Mouse (Mus musculus) ES-E14 (cell line): ENCODE data around the gene Zscan26. TPM values are rescaled to one million over a fixed set of nuclear protein-coding genes. Genes with fewer than 3 reads are reported as not detected.
A peak's percentile ranks its signal among the peaks of the same experiment; 100 is the strongest.
"Not testable (repeated sequence)": the region's sequence is repeated elsewhere in the genome, so short reads cannot be mapped to it uniquely, and the experiment has no call there.

Experiments
- DNase-seq: peaks from one replicate; pipeline ENCODE4 v3.0.0-alpha.2; 2013; ENCODE audit warnings: low read depth, low spot score
- H3K27ac ChIP-seq: 2 replicates; pipeline ENCODE4 v1.5.1; 2012; ENCODE audit warnings: low read depth, mild to moderate bottlenecking, low read length, moderate library complexity, mixed read lengths; ENCODE audit not compliant: poor library complexity, insufficient read depth, severe bottlenecking
- H3K36me3 ChIP-seq: 2 replicates; pipeline ENCODE4 v1.6.1; 2012; ENCODE audit warnings: mild to moderate bottlenecking, low read length, moderate library complexity, mixed read lengths; ENCODE audit not compliant: control insufficient read depth, poor library complexity, insufficient read depth, severe bottlenecking
- H3K4me1 ChIP-seq, 2 experiments: fragments of 150-350 bp in 1 of 2; sonication (generic) in 1 of 2; 2 replicates each; pipeline ENCODE4 v1.6.1; 2012; ENCODE audit warnings: low read length in 2 of 2, mild to moderate bottlenecking in 1 of 2, mixed read lengths in 1 of 2; ENCODE audit not compliant: control insufficient read depth in 2 of 2, insufficient read depth in 2 of 2, poor library complexity in 1 of 2
- H3K4me3 ChIP-seq, 2 experiments: fragments of 150-350 bp in 1 of 2; sonication (generic) in 1 of 2; 2 replicates each; pipeline ENCODE4 v1.5.1; 2012; ENCODE audit warnings: low read length in 2 of 2, low read depth in 1 of 2, mild to moderate bottlenecking in 1 of 2, mixed read lengths in 1 of 2; ENCODE audit not compliant: insufficient read depth in 1 of 2, poor library complexity in 1 of 2, severe bottlenecking in 1 of 2
- H3K9ac ChIP-seq: 2 replicates; pipeline ENCODE4 v1.6.1; 2012; ENCODE audit warnings: low read depth, mild to moderate bottlenecking, low read length, mixed read lengths; ENCODE audit not compliant: poor library complexity, insufficient read depth, severe bottlenecking
- H3K9me3 ChIP-seq: fragments of 150-350 bp; sonication (generic); 2 replicates; pipeline ENCODE4 v1.6.1; 2012; ENCODE audit warnings: low read depth, mild to moderate bottlenecking, low read length; ENCODE audit not compliant: control insufficient read depth, insufficient read depth
- CHD2 ChIP-seq: IDR thresholded peaks from 2 replicates; pipeline ENCODE4 v1.6.1; 2014; ENCODE audit warnings: mild to moderate bottlenecking, low read depth, low read length, inconsistent platforms
- HCFC1 ChIP-seq: IDR thresholded peaks from 2 replicates; pipeline ENCODE4 v1.6.1; 2012; ENCODE audit warnings: low read length, inconsistent platforms, borderline replicate concordance; ENCODE audit not compliant: insufficient read depth
- MAFK ChIP-seq: IDR thresholded peaks from 2 replicates; pipeline ENCODE4 v1.6.1; 2014; ENCODE audit warnings: mild to moderate bottlenecking, low read depth, low read length, inconsistent platforms; ENCODE audit not compliant: insufficient read depth
- ZC3H11A ChIP-seq: IDR thresholded peaks from 2 replicates; pipeline ENCODE4 v1.6.1; 2012; ENCODE audit warnings: low read depth, mild to moderate bottlenecking, inconsistent platforms, low read length, borderline replicate concordance
- ZNF384 ChIP-seq: IDR thresholded peaks from 2 replicates; pipeline ENCODE4 v1.6.1; 2012; ENCODE audit warnings: low read depth, low read length, inconsistent platforms
- in situ Hi-C, 2 experiments: fragments of 600-800 bp; cut with MboI; formaldehyde crosslinking; loops; one replicate each; pipeline ENCODE4 v1.15.1; 2025; ENCODE audit warnings: low sequenced_read_pairs in 2 of 2, inconsistent platforms in 1 of 2; ENCODE audit not compliant: unreplicated experiment in 2 of 2
- total RNA-seq: library from RNA; depleted of rRNA; stranded (reverse); fragments of 300-350 nt; gene quantifications from 2 replicates; pipeline ENCODE4 v1.2.3, GENCODE M21; 2012

Gene Zscan26
- total RNA-seq, 1 experiment = 22.9 TPM

DNA sequence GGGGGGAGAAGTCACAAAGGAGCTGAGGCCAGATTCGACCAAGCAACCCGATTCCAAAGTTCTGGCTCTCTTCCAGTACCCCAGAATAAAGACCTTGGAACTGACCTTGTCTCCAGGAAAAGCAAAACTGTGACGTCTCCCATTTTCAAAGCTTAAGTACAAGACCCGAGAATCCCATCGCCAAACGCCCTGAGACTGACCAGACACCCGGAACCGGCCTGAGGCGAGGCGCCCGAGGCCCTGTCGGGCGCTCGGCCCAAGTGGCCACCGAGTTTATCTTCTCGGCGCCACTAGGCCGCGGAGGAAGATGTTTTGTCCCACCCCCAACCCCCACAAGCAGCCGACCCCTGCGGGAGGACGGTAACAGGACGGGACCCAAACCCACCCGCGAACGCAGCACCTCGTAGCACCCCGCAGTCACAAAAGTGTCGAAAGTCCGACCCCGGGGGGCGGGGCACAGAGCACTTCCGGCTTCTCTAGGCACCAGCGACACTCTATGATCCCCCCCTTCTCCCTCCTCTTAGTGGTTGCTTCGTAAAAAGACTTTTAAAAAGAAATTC lies 51.2 kb downstream of the Zscan26 start, which contains the start of gene Zkscan3:
Zkscan3 (minus strand) TSS at position 469 of the 560 bp plus-strand sequence.
- peak; percentile 56 for DNase-seq
- Histone ChIP-seq H3K4me3 (peak within 1 kb of the TSS; percentile 84 to 96), H3K9ac (peak within 1 kb of the TSS; percentile 93), H3K4me1 (no peaks in the 10 kb centered on the region; a peak in 1 of 4 replicates), H3K36me3 (no peaks in the 10 kb centered on the region), H3K27ac (no peak within 1 kb of the TSS), H3K9me3 (no peaks in the 10 kb centered on the region)
- in situ Hi-C loops = no loop called here
- TF ChIP-seq CHD2 = no peak
- TF ChIP-seq ZNF384 = no peak
- no peak for TF ChIP-seq ZC3H11A
- TF ChIP-seq HCFC1 = peak; percentile 60; the same call in 1 of the 2 replicates
- TF ChIP-seq MAFK = no peak

DNA sequence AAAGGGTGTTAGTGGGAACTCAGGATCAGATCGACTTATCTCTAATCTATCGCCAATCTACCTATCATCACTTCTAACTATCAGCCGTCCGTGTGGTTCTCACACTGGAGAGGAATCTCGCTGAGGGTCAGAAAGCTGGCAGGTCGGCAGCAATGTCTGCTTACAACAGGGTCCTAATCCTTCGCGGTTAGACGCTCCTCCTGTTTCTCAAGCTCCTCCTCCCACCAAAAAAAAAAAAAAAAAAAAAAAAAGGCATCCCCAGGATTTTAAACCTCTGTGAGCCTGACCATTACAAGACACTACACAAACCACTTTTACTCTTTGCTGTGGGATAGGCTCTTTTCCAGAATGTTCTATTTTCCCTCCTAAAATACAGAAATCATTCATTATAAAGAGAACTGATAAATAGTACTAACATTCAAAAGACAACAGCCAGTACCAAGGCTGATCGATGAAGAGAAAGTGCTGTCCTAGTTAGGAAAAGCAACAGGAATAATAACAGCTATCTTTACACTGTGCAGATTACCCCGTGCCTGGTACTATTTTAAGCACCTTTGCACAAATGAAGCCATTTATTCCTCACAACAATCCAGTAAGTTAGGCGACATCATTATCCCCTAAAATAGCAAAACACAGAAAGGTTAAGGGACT lies 51.8 kb downstream of the Zscan26 start:
- DNase-seq = peak; percentile 24
- TF ChIP-seq MAFK (no peak), ZNF384 (peak; percentile 95)
- no peaks in the 10 kb centered on the region; a peak in 1 of 4 replicates for H3K4me1 ChIP-seq
- peak overlapping the region; percentile 93; the same call in 1 of the 2 replicates for H3K9ac ChIP-seq
- H3K9me3 ChIP-seq = no peaks in the 10 kb centered on the region
- peak overlapping the region; percentile 84 to 96 for H3K4me3 ChIP-seq
- in situ Hi-C loops = no loop called here
- H3K27ac ChIP-seq = no peak overlapping the region
- no peaks in the 10 kb centered on the region for H3K36me3 ChIP-seq

DNA sequence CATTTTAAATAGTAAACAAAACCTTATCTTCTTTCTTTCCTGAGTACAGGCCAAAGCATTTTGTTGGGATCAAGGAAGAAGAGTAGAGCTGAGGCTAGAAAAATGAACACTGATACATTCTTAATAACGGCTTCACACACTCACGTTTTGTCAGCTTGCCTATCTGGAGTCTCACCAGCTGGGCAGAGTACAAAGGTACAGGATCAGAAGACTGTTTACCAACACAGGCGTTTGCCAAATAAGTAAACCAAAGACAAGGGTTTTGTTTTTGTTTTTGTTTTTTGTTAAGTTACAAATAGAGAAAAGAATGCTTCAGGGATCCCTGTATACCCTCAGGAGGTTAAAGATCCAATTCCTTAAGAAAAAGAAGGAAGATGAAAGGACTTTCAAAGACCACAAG lies 52.4 kb downstream of the Zscan26 start:
- Histone ChIP-seq H3K4me3 (peak overlapping the region in 1 of 2 experiments; percentile 84; a peak in 2 of 4 replicates), H3K27ac (no peak overlapping the region)

DNA sequence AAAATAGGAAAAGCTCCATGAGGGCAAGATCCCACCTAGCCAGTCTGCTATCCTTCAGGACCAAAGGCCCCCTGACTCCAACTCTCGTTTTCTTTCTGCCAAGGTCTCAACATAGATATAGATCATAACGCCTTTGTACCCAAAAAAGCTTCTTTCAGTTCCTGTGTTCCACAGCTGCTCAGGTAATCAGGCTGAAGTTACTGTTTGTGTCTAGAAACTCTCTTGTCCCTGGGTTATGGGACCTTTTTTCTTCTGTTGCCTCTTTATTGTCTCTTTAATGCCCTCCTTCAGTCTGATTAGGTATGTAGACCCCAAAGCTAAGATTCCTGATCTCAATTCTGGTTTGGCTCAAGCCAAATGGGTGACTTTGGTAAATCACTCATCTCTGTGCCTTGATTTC lies 56.0 kb downstream of the Zscan26 start:
- no peak for DNase-seq
- Histone ChIP-seq H3K4me3 (no peak overlapping the region), H3K4me1 (no peaks in the 10 kb centered on the region; a peak in 1 of 4 replicates), H3K27ac (no peak overlapping the region), H3K9me3 (no peaks in the 10 kb centered on the region), H3K9ac (no peak overlapping the region), H3K36me3 (peaks cover 3% of the 10 kb centered on the region; the same call in 1 of the 2 replicates)
- in situ Hi-C loops = loop anchor here in 1 of 2 experiments (25.0 kb wide), 1 partner anchor 290 kb away; the partner anchor contains the start of genes Olfr1359 and Olfr1360
- no peak for TF ChIP-seq ZC3H11A
- no peak for TF ChIP-seq MAFK

More for the DNA sequence above, 52.4 kb downstream of the Zscan26 start:
- Histone ChIP-seq H3K9me3 (no peaks in the 10 kb centered on the region), H3K4me1 (no peaks in the 10 kb centered on the region; a peak in 1 of 4 replicates), H3K9ac (no peak overlapping the region), H3K36me3 (no peaks in the 10 kb centered on the region)
- in situ Hi-C loops = no loop called here
- DNase-seq = no peak
- TF ChIP-seq CHD2 = no peak
- TF ChIP-seq HCFC1 = no peak
- no peak for TF ChIP-seq MAFK
- TF ChIP-seq ZNF384 = no peak
- no peak for TF ChIP-seq ZC3H11A

DNA sequence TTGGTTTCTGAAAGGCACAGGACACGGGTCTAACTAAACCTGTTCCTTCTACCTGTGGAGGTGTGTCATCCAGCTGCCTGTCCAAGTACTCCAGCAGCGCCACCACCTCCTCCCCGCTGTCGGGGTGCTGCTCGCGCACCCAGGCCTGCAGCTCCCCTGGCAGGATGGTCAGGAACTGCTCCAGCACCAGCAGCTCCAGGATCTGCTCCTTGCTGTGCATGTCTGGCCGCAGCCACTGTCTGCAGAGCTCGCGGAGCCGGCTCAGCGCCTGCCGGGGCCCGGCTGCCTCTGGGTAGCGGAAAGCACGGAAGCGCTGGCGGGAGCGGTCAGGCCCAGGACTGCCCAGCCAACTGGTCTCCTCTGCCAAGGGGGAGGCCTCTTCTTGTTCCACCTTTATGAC lies 57.5 kb downstream of the Zscan26 start:
- 0 out of 2 replicates have a peak overlapping the region, but pooled peaks have one; percentile 18 for H3K9ac ChIP-seq
- not testable (repeated sequence) for H3K4me1 ChIP-seq, H3K27ac ChIP-seq, DNase-seq, H3K36me3 ChIP-seq, H3K4me3 ChIP-seq, H3K9me3 ChIP-seq
- in situ Hi-C loops = loop anchor here in 1 of 2 experiments (25.0 kb wide), 1 partner anchor 291 kb away; the partner anchor contains the start of genes Olfr1359 and Olfr1360
